Mouse (Mus musculus): ENCODE measurements at regions not wholly inside any gene's neighbourhood (a gene's known extent, or its start where the extent isn't known, plus 50 kb on each side); places are given as distances from the start of the nearest gene placed in this dataset.

- TF ChIP-seq CTCF (IDR thresholded peaks at IDR 0.05; ENCODE audit: borderline replicate concordance, extremely low read depth, insufficient read depth, insufficient read length): no peak
- no peak for TF ChIP-seq POLR2A (IDR thresholded peaks at IDR 0.05; ENCODE audit: borderline replicate concordance, extremely low read depth, insufficient read depth, insufficient read length, poor library complexity, severe bottlenecking)
These were observed 117.4 kb upstream of the Pitx1 start for GRCm38 (mm10) chr13:55953426-55953825.

Measured in brain, embryonic 14.5 days (tissue).